Mouse (Mus musculus) cortical plate, adult 2 months (tissue): ENCODE measurements around the gene Rps3. TPM values are rescaled to one million over a fixed set of nuclear protein-coding genes. Genes with fewer than 3 reads are reported as not detected.

Source experiments
- H3K27ac ChIP-seq: fragments of 200-500 bp; 2 replicates; pipeline ENCODE4 v1.5.1; 2012; ENCODE audit warnings: low read length, control low read depth, inconsistent platforms; ENCODE audit not compliant: insufficient read depth
- H3K4me1 ChIP-seq: fragments of 200-500 bp; 2 replicates; pipeline ENCODE4 v1.6.1; 2011; ENCODE audit warnings: low read length; ENCODE audit not compliant: control insufficient read depth, insufficient read depth
- H3K4me3 ChIP-seq: fragments of 200-500 bp; 2 replicates; pipeline ENCODE4 v1.5.1; 2011; ENCODE audit warnings: mild to moderate bottlenecking, low read length, control low read depth; ENCODE audit not compliant: insufficient read depth
- CTCF ChIP-seq: fragments of 200-500 bp; IDR thresholded peaks from 2 replicates; pipeline ENCODE4 v1.5.1; 2011; ENCODE audit warnings: mild to moderate bottlenecking, control low read depth, low read length; ENCODE audit not compliant: insufficient read depth; ENCODE audit errors: extremely low read depth
- POLR2A ChIP-seq: fragments of 200-500 bp; IDR thresholded peaks from 2 replicates; pipeline ENCODE4 v1.6.1; 2011; ENCODE audit warnings: mild to moderate bottlenecking, low read length, control low read depth; ENCODE audit not compliant: insufficient read depth; ENCODE audit errors: extremely low read depth
- polyA plus RNA-seq: library from polyadenylated mRNA; depleted of rRNA; stranded (reverse); fragments of >200 nt; gene quantifications from 2 replicates; pipeline ENCODE4 v1.2.3, GENCODE M21; 2012

Rps3 gene
- polyA plus RNA-seq, 1 experiment: 530 TPM

DNA sequence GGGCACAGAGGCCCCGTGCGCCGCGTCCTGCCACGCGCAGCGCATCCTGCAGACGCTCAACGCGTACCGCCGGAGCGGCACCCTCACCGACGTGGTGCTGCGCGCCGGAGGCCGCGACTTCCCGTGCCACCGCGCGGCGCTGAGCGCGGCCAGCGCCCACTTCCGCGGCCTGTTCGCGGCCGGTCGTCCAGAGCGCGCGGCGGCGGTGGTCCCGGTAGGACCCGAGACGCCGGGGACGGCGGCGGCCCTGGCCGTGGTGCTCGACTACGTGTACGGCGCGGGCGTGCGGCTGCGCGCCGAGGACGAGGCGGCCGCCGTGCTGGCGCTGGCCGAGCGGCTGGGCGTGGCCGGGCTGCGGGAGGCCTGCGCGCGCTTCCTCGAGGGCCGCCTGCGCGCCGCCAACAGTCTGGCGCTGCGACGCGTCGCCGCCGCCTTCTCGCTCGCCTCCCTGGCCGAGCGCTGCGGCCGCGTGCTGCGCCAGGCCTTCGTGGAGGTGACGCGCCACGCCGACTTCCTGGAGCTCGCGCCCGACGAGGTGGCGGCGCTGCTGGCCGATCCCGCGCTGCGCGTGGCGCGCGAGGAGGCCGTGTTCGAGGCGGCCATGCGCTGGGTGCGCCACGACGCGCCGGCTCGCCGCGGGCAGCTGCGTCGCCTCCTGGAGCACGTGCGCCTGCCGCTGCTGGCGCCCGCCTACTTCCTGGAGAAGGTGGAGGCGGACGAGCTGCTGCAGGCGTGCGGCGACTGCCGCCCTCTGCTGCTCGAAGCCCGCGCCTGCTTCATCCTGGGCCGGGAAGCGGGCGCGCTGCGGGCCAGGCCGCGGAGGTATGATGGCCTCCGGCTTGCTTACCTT is 15.0 kb downstream of the Rps3 start:
- Histone ChIP-seq H3K27ac (peak overlapping the region; percentile 73), H3K4me3 (peak overlapping the region; percentile 51), H3K4me1 (peaks cover 17% of the 10 kb centered on the region)
- TF ChIP-seq POLR2A (no peak), CTCF (no peak)

DNA sequence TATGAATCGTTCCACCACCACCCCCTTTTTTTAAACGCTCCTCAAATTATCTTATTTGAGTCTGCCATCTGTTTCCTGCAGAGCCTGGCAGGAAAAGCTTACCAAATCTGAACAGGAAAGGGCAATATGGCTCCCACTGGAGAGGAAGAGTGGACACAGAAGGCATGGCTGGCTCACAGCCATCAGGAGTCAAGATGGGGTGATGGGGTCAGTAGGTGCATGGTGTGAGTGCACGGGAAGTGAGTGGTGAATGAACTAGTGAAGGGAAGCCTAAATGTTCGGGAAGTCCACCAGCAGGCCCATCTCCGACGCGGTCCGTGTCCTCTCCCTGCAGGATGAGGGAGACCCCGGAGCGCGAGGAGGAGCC is 15.6 kb downstream of the Rps3 start:
- TF ChIP-seq POLR2A (no peak), CTCF (no peak)
- peak overlapping the region; percentile 51 for H3K4me3 ChIP-seq
- H3K27ac ChIP-seq: peak overlapping the region; percentile 73
- peaks cover 17% of the 10 kb centered on the region for H3K4me1 ChIP-seq

DNA sequence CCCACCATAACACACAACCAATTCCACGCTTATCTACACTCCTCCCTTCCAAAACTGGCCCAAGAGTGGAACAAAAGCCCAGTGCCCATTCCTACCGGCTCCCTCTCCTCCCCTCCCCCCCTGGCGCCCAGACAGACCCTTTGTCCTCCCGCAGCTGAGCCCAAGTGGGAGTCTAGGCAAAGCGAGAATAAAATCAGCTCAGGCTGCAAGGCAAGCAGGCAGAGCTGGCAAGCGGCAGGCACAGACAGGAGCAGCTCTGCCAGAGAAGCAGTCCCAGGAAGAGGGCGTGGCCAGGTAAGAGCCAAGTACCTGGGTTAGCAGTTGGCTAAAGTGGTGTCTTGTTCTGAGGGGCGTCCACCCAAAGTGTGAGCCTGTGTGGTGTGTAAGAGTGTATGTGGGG is 17.7 kb downstream of the Rps3 start, which contains the start of gene Klhl35:
TSS of gene Klhl35 (plus strand) at position 194 of the 400 bp plus-strand sequence.
- Histone ChIP-seq H3K4me1 (peaks cover 17% of the 10 kb centered on the region), H3K4me3 (no peak within 1 kb of the TSS), H3K27ac (0 out of 2 replicates have a peak within 1 kb of the TSS, but pooled peaks have one; percentile 7)
- TF ChIP-seq POLR2A (peak; percentile 35; the same call in 1 of the 2 replicates), CTCF (no peak)

DNA sequence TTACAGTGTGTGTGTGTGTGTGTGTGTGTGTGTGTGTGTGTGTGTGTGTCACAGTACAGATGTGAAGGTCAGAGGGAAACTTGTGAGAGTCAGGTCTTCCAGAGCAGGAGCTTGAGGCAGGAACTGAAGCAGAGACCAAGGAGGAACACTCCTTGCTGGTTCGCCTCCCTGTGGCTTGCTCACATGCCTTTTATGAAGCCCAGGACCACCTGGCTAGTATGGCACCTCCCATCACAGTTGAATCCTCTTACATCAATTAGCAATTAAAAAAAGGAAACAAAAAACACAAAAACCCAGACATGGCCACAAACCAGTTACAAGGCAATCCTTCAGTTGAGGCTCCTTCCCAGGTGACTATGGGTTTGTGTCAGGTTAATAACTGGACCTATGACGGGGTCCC is 20.4 kb downstream of the Rps3 start:
- Histone ChIP-seq H3K4me3 (no peak overlapping the region), H3K27ac (no peak overlapping the region), H3K4me1 (peaks cover 22% of the 10 kb centered on the region)
- TF ChIP-seq CTCF: no peak
- TF ChIP-seq POLR2A: no peak

DNA sequence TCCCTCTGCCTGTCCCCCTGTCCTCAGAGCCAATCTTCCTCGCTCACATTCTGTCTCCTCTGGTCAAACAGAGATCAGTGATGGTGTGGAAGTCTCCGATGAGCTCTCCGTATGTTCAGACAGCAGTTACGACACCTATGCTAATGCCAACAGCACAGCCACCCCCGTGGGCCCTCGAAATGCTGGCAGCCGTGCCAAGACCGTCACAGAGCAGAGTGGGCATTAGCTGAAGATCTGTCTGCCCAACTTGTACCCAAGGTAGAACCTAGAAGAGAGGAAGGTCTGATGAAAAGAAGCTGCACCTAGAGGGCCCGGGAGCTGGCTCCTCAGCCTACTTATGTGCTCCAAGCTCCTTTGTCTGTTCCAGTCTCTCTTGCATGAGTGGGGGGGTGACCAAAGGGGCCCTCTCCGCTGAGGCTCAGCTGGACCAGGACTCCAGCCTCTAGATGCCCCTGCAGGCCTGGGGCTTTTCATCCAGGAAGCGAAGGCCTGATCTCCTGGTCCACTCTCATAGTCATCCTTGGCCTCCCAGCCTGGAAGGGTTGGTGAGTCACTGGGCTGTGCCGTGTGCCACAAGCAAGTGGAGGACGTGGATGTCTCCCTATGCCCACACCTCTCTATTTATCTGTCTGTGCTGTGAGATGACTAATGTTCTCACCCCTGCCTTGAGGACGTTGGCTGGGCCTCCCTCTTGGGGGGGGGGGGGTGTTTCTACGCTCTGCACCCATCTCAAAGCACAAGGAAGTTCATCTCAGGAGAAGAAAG is 23.5 kb downstream of the Rps3 start:
- no peak for TF ChIP-seq POLR2A
- no peak for TF ChIP-seq CTCF
- Histone ChIP-seq H3K27ac (peak overlapping the region; percentile 71), H3K4me3 (no peak overlapping the region), H3K4me1 (peaks cover 10% of the 10 kb centered on the region; the same call in 1 of the 2 replicates)

DNA sequence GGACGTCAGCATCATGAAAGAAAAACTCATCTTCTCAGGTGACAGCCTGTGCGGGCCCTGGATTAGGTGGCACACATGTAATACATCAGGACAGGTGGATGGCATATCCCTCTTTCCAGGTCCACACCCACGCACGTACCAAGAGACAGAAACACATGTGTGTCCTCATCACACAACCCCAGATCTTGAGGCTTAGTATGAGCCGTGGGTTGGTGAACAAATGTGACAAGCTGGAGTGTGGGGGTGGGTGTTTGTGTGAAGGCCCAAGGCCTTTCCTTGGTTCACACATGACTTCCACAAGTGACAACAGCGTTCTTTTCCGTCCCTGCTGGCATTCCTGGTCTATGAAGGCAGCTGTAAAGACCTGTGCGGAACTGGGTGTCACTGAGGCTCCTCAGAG is 24.7 kb downstream of the Rps3 start:
- no peak overlapping the region for H3K4me3 ChIP-seq
- peaks cover 8% of the 10 kb centered on the region; the same call in 1 of the 2 replicates for H3K4me1 ChIP-seq
- no peak for TF ChIP-seq CTCF
- no peak for TF ChIP-seq POLR2A
- no peak overlapping the region for H3K27ac ChIP-seq

- TF ChIP-seq CTCF: no peak
- TF ChIP-seq POLR2A: no peak
Measured at GRCm38 (mm10) chr7:99454044-99454443, 29.5 kb downstream of the Rps3 start.

DNA sequence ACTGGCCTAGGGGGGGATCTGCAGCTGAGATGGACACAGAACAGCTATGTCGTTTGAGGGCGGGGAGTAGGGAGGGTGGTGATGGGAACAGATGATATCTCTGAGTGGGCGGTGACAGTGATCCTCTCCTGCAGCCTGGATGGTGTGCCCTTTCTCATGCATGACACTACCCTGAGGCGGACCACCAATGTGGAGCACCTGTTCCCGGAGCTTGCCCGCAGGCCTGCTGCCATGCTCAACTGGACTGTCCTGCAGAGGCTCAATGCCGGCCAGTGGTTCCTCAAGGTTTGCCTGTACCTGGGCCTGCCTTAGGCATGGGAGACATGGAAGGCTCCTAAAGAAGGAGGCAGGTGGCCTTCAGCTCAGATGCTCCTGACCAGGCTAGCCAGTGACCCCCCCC is 30.7 kb downstream of the Rps3 start:
- Histone ChIP-seq H3K27ac (no peak overlapping the region), H3K4me3 (no peak overlapping the region), H3K4me1 (peaks cover 1% of the 10 kb centered on the region; the same call in 1 of the 2 replicates)
- no peak for TF ChIP-seq POLR2A
- no peak for TF ChIP-seq CTCF

More at GRCm38 (mm10) chr7:99454044-99454443, 29.5 kb downstream of the Rps3 start:
- H3K4me1 ChIP-seq: peaks cover 4% of the 10 kb centered on the region; the same call in 1 of the 2 replicates
- no peak overlapping the region for H3K27ac ChIP-seq
- H3K4me3 ChIP-seq: no peak overlapping the region

DNA sequence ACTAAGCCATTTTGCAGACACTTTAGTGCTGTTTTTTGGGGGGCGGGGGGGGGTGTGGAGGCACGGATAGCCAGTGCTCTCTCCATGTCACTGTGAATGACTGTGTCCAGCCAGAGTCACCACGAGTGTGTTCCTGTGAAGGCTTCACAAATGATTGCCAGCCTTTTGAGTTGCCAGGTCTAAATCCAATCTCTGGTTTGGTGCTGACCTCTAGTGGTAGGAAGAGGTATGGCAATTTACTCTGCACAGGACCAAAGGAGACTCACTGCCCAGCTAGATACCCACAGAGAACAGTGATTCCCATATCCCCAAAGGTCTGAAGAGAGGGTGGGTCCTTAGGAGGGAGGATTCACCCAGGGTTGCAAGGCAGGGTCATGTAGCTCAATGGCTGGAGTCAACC is 32.8 kb downstream of the Rps3 start:
- Histone ChIP-seq H3K4me3 (no peak overlapping the region), H3K27ac (no peak overlapping the region), H3K4me1 (peaks cover 1% of the 10 kb centered on the region; the same call in 1 of the 2 replicates)
- TF ChIP-seq POLR2A (no peak), CTCF (peak; percentile 97)

GRCm38 (mm10) chr7:99449751-99450150 is 33.8 kb downstream of the Rps3 start:
- no peak overlapping the region for H3K4me3 ChIP-seq
- TF ChIP-seq POLR2A (no peak), CTCF (no peak)
- peaks cover 1% of the 10 kb centered on the region; the same call in 1 of the 2 replicates for H3K4me1 ChIP-seq
- no peak overlapping the region for H3K27ac ChIP-seq
